Mouse (Mus musculus) MEL-GATA-1-ER (cell line): Measurements from ENCODE around the gene Gm20388.

Source experiments
- DNase-seq: peaks from one replicate; pipeline ENCODE4 v3.0.0-alpha.2; 2012; ENCODE audit warnings: low read depth; ENCODE audit errors: extremely low read depth

Gene Gm20388

GRCm38 (mm10) chr8:122157689-122158088, 2247.0 kb downstream of the Gm20388 start:
- DNase-seq: no peak

GRCm38 (mm10) chr8:122160165-122160564, 2249.5 kb downstream of the Gm20388 start:
- DNase-seq: no peak

- DNase-seq: no peak
These were observed 2252.4 kb downstream of the Gm20388 start for GRCm38 (mm10) chr8:122162992-122163391.

- DNase-seq: no peak
These were observed 2256.7 kb downstream of the Gm20388 start for GRCm38 (mm10) chr8:122167204-122167860.

- DNase-seq: no peak
These were observed 2258.8 kb downstream of the Gm20388 start for GRCm38 (mm10) chr8:122169446-122169845.

GRCm38 (mm10) chr8:122171823-122172222, 2261.2 kb downstream of the Gm20388 start:
- DNase-seq: no peak

GRCm38 (mm10) chr8:122174133-122174930, 2263.7 kb downstream of the Gm20388 start:
- DNase-seq: no peak

- DNase-seq: no peak
These were observed 2267.8 kb downstream of the Gm20388 start for GRCm38 (mm10) chr8:122178392-122178890.

- DNase-seq: no peak
These were observed 2268.7 kb downstream of the Gm20388 start for GRCm38 (mm10) chr8:122179354-122179753.

- no peak for DNase-seq
These were observed 2269.5 kb downstream of the Gm20388 start for GRCm38 (mm10) chr8:122180116-122180515.

GRCm38 (mm10) chr8:122181414-122181813, 2270.8 kb downstream of the Gm20388 start:
- DNase-seq: no peak

- DNase-seq: no peak
These were observed 2271.3 kb downstream of the Gm20388 start for GRCm38 (mm10) chr8:122181991-122182390.

GRCm38 (mm10) chr8:122186363-122186974, 2275.8 kb downstream of the Gm20388 start:
- no peak for DNase-seq

- no peak for DNase-seq
These were observed 2276.6 kb downstream of the Gm20388 start for GRCm38 (mm10) chr8:122187271-122187670.

GRCm38 (mm10) chr8:122190349-122191053, 2279.9 kb downstream of the Gm20388 start:
- DNase-seq: no peak

GRCm38 (mm10) chr8:122191054-122191376, 2280.4 kb downstream of the Gm20388 start:
- DNase-seq: no peak

GRCm38 (mm10) chr8:122192771-122193170, 2282.1 kb downstream of the Gm20388 start:
- no peak for DNase-seq

- no peak for DNase-seq
These were observed 2282.9 kb downstream of the Gm20388 start for GRCm38 (mm10) chr8:122193521-122193920.

- no peak for DNase-seq
These were observed 2283.8 kb downstream of the Gm20388 start for GRCm38 (mm10) chr8:122194396-122194795.

- no peak for DNase-seq
These were observed 2286.7 kb downstream of the Gm20388 start for GRCm38 (mm10) chr8:122197342-122197741.

GRCm38 (mm10) chr8:122198378-122199025, 2287.9 kb downstream of the Gm20388 start:
- no peak for DNase-seq
